Mouse (Mus musculus): Measurements from ENCODE around the gene Hist1h2ao.
"Not testable (repeated sequence)": the region's sequence is repeated elsewhere in the genome, so short reads cannot be mapped to it uniquely, and the experiment has no call there.

The Hist1h2ao gene

GRCm38 (mm10) chr13:21811074-21811473 lies 809 bp downstream of the Hist1h2ao start:
- DNase-seq (ENCODE audit: low spot score in 2 of 2): not testable (repeated sequence)

GRCm38 (mm10) chr13:21811539-21811938 lies 1.3 kb downstream of the Hist1h2ao start, which contains the start of gene Hist1h4m:
Hist1h4m (plus strand) TSS chr13:21811746.
- peak; percentile 53 to 60 for DNase-seq (ENCODE audit: low spot score in 2 of 2)

GRCm38 (mm10) chr13:21812092-21812491 lies 1.8 kb downstream of the Hist1h2ao start:
- not testable (repeated sequence) for DNase-seq (ENCODE audit: low spot score in 2 of 2)

GRCm38 (mm10) chr13:21820082-21820890 lies 10.0 kb downstream of the Hist1h2ao start:
- not testable (repeated sequence) for DNase-seq (ENCODE audit: low spot score in 2 of 2)

GRCm38 (mm10) chr13:21828511-21828910 lies 18.2 kb downstream of the Hist1h2ao start:
- DNase-seq (ENCODE audit: low spot score in 2 of 2): no peak

- DNase-seq (ENCODE audit: low spot score in 2 of 2): no peak
Observed at GRCm38 (mm10) chr13:21830344-21830743, 20.1 kb downstream of the Hist1h2ao start.

GRCm38 (mm10) chr13:21831418-21832394 lies 21.4 kb downstream of the Hist1h2ao start, which contains the start of gene Hist1h4n:
Hist1h4n (minus strand) TSS chr13:21832196.
- DNase-seq (ENCODE audit: low spot score in 2 of 2): peak; percentile 39 to 42

- not testable (repeated sequence) for DNase-seq (ENCODE audit: low spot score in 2 of 2)
Observed at GRCm38 (mm10) chr13:21833461-21833860, 23.2 kb downstream of the Hist1h2ao start, which contains the start of the genes Hist1h2ap and Hist1h2br. Hist1h2ap (minus strand) TSS chr13:21833507. Hist1h2br (plus strand) TSS chr13:21833743.

GRCm38 (mm10) chr13:21840508-21840907 lies 30.2 kb downstream of the Hist1h2ao start:
- DNase-seq (ENCODE audit: low spot score in 2 of 2): not testable (repeated sequence)

GRCm38 (mm10) chr13:21846356-21846755 lies 36.1 kb downstream of the Hist1h2ao start:
- not testable (repeated sequence) for DNase-seq (ENCODE audit: low spot score in 2 of 2)

- DNase-seq (ENCODE audit: low spot score in 2 of 2): no peak
Observed at GRCm38 (mm10) chr13:21847883-21848282, 37.6 kb downstream of the Hist1h2ao start.

GRCm38 (mm10) chr13:21850696-21851095 lies 40.4 kb downstream of the Hist1h2ao start:
- DNase-seq (ENCODE audit: low spot score in 2 of 2): not testable (repeated sequence)

- DNase-seq (ENCODE audit: low spot score in 2 of 2): no peak
Observed at GRCm38 (mm10) chr13:21852215-21852945, 42.1 kb downstream of the Hist1h2ao start.

- peak; percentile 34 to 52 for DNase-seq (ENCODE audit: low spot score in 2 of 2)
Observed at GRCm38 (mm10) chr13:21855146-21855545, 44.9 kb downstream of the Hist1h2ao start.

- peak in 1 of 2 experiments; percentile 21 for DNase-seq (ENCODE audit: low spot score in 2 of 2)
Observed at GRCm38 (mm10) chr13:21855698-21856162, 45.5 kb downstream of the Hist1h2ao start.
